Mouse (Mus musculus) telencephalon, adult 2 months (tissue): ENCODE measurements at regions not wholly inside any gene's neighbourhood (a gene's known extent, or its start where the extent isn't known, plus 50 kb on each side); places are given as distances from the start of the nearest gene placed in this dataset.
A peak's percentile ranks its signal among the peaks of the same experiment; 100 is the strongest.

Source experiments
- DNase-seq: peaks from one replicate; pipeline ENCODE4 v3.0.0-alpha.2; 2011; ENCODE audit warnings: low read depth, low spot score

GRCm38 (mm10) chr1:137927953-137928352, 247.6 kb downstream of the Ptprc start:
- DNase-seq, result no peak

- no peak for DNase-seq
Measured at GRCm38 (mm10) chr1:137926326-137926725, 249.2 kb downstream of the Ptprc start.

- DNase-seq, result no peak
Measured at GRCm38 (mm10) chr1:137924156-137924555, 251.4 kb downstream of the Ptprc start.

GRCm38 (mm10) chr1:137923705-137924104, 251.8 kb downstream of the Ptprc start:
- DNase-seq, result no peak

GRCm38 (mm10) chr1:137922769-137923168, 252.7 kb downstream of the Ptprc start:
- peak; percentile 80 for DNase-seq

- no peak for DNase-seq
Measured at GRCm38 (mm10) chr1:137921592-137921991, 253.9 kb downstream of the Ptprc start.

GRCm38 (mm10) chr1:137919739-137920563, 255.6 kb downstream of the Ptprc start:
- no peak for DNase-seq

GRCm38 (mm10) chr1:137917449-137917848, 258.1 kb downstream of the Ptprc start:
- DNase-seq, result no peak

GRCm38 (mm10) chr1:137906883-137907282, 268.6 kb downstream of the Ptprc start:
- no peak for DNase-seq

- DNase-seq, result no peak
Measured at GRCm38 (mm10) chr1:137906477-137906876, 269.0 kb downstream of the Ptprc start.

- DNase-seq, result no peak
Measured at GRCm38 (mm10) chr1:137905566-137905965, 269.9 kb downstream of the Ptprc start.

GRCm38 (mm10) chr1:137903351-137903750, 272.2 kb downstream of the Ptprc start:
- no peak for DNase-seq

- DNase-seq, result no peak
Measured at GRCm38 (mm10) chr1:137902859-137903258, 272.6 kb downstream of the Ptprc start.

GRCm38 (mm10) chr1:137901996-137902395, 273.5 kb downstream of the Ptprc start:
- no peak for DNase-seq

- no peak for DNase-seq
Measured at GRCm38 (mm10) chr1:137901211-137901610, 274.3 kb downstream of the Ptprc start.

- DNase-seq, result no peak
Measured at GRCm38 (mm10) chr1:137900621-137901071, 274.9 kb downstream of the Ptprc start.

GRCm38 (mm10) chr1:137899916-137900601, 275.4 kb downstream of the Ptprc start:
- no peak for DNase-seq

- DNase-seq, result no peak
Measured at GRCm38 (mm10) chr1:137899305-137899704, 276.2 kb downstream of the Ptprc start.

- no peak for DNase-seq
Measured at GRCm38 (mm10) chr1:137898891-137899290, 276.6 kb downstream of the Ptprc start.

GRCm38 (mm10) chr1:137898397-137898796, 277.1 kb downstream of the Ptprc start:
- peak; percentile 97 for DNase-seq

GRCm38 (mm10) chr1:137881656-137882055, 293.9 kb downstream of the Ptprc start:
- no peak for DNase-seq

GRCm38 (mm10) chr1:137874361-137874760, 301.1 kb downstream of the Ptprc start:
- DNase-seq, result no peak

- no peak for DNase-seq
Measured at GRCm38 (mm10) chr1:137873628-137874027, 301.9 kb downstream of the Ptprc start.
